Mouse (Mus musculus) adrenal gland, postnatal 25 days (tissue): ENCODE data around the gene Myo3b. TPM values are rescaled to one million over a fixed set of nuclear protein-coding genes. Genes with fewer than 3 reads are reported as not detected.
"Not testable (repeated sequence)": the region's sequence is repeated elsewhere in the genome, so short reads cannot be mapped to it uniquely, and the experiment has no call there.

Experiments used
- DNase-seq: peaks from one replicate; pipeline ENCODE4 v3.0.0; 2021; ENCODE audit warnings: mixed read lengths
- total RNA-seq: library from RNA; stranded (reverse); gene quantifications from 2 replicates; pipeline ENCODE4 v1.2.3, GENCODE M21; 2021

Myo3b gene
- total RNA-seq, 1 experiment from 2014 or later = not detected

- DNase-seq = no peak
Observed at GRCm38 (mm10) chr2:70201796-70202555, 163.1 kb downstream of the Myo3b start.

- no peak for DNase-seq
Observed at GRCm38 (mm10) chr2:70202578-70203167, 163.7 kb downstream of the Myo3b start.

GRCm38 (mm10) chr2:70208411-70208810 is 169.5 kb downstream of the Myo3b start:
- DNase-seq = no peak

GRCm38 (mm10) chr2:70209790-70210189 is 170.9 kb downstream of the Myo3b start:
- no peak for DNase-seq

DNA sequence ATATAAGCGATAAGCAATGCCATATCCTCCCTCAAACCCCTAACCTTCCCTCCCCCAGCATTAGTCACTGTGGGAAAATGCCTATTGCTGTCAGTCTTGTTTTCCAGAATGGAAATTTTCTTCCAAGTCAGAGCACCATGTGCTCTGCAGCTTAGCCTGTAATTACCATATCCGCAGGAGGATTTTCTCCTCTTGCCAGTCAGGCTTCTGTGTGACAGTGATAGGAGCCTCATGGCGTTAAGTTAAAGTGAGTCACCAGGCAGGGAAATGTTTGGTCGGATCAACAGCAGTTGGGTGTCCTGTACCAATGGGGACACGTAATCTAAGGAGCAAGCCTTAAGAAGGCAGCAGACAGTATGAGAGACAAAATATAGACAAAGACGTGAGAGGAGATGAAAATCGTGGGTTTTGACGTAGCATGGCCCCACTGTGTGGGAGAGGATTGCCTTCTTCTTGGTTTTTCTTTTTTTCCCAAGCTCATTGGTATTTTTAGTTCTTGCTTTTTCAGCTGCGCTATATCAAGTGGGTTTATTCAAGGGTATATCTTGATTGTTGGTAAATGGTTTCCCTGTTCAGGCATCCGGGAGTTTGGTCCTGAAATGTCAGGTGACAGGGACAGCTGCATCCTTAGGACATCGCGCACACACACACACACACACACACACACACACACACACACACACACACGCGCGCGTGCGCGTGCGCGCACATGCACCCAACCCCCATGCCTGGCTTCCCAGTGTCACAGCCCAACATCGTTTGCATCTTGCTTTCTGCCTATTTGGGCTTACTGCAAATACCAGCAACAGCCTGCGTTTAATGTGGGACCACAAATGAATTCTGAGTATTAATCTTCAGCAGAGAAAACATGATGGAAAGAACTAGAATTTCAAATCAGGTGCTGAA is 171.8 kb downstream of the Myo3b start:
- no peak for DNase-seq

DNA sequence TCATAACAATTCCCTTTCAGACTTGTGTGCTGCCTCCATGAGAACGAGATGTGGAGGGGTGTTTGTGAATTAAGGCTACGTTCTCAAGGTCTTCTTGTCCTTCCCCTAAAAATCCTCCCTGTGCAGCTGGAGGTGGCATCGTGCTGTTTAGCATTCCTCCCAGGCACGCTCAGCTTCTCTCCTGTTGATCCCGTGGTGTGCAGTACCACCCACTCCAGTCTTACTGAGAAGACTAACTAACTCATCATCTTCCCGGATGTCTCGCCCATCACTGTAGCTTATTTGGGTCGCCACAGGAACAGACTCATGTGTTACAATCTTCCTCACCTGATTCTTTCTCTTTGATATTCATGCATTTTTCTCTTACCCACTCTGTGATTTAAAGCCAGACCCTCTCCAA is 175.5 kb downstream of the Myo3b start:
- DNase-seq = no peak

DNA sequence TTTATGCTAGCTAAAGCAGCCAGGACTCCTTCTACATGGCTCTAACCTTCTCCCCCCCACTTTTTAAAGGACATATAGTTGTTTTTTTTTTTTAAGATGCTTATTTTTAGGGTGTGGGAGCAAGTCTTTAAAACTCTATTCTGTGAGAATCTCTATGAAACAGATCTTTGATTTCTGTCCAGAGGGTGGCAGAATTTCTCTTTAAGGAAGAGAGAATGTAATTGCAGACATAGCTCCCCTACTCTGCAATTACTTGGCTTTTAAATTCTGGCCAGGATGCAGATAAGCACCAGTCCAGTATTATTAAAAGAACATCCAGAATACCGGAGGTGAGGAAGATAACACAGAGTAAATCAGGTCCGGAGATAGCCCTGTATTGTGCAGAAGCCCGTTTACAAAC is 178.9 kb downstream of the Myo3b start:
- DNase-seq = no peak

DNA sequence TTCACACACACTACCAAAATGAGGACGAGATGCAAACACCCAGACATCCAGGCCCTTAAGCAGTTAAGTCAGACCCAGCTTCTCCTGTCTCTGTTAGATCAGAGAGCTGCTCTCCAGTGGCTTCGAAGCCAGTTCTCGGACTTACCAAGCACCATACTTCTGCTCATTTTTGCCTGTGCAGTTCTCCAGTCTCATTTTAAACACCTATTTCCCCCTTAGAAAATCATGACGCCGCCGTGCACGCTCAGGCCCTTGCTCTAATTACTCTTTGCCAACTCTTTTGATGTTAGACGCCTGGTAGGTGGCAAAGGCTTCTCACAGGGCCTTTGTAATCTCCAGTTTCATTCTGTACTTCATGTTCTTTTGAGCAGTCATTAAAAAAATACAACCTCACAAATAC is 179.5 kb downstream of the Myo3b start:
- no peak for DNase-seq

DNA sequence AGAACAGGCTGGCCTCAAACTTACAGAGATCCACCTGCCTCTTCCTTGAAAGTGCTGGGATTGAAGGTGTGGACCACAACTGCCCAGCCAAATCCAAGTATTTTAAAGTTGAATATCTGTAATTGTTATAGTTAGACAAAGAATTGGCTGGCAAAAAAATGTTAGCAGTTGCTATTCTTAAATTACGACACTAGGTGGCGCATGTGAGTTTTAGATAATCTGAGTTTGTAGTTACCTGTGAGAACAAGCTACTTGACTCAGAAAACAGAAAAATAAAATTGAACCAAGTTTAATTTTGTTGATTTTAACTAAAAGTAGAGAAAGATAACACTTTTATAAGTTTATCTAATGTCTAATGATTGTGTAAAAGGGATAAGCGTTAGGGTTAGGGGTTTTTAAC is 187.8 kb downstream of the Myo3b start:
- no peak for DNase-seq

GRCm38 (mm10) chr2:70234450-70234849 is 195.5 kb downstream of the Myo3b start:
- not testable (repeated sequence) for DNase-seq

GRCm38 (mm10) chr2:70245981-70246380 is 207.1 kb downstream of the Myo3b start:
- DNase-seq = no peak

GRCm38 (mm10) chr2:70248616-70249015 is 209.7 kb downstream of the Myo3b start:
- no peak for DNase-seq

DNA sequence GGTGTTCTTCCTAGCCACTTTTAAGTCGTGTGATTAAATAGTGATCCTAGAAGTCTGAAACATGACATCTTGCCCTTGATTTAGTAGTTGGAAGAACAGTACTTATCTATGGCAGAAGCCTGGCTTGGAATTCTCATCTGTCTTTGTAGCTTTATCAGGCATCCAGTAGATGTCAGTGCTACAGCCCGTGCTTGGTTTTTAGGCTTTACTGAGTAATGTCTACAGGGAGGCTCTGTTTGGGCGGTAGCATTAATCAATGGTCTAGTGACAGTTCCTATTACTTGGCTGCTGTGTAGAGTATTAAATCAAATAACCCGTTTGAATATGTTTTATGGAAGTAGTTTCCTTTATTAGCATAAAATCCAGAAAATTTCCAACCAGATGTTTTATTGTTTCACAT is 210.9 kb downstream of the Myo3b start:
- no peak for DNase-seq

- no peak for DNase-seq
Observed at GRCm38 (mm10) chr2:70251256-70251655, 212.3 kb downstream of the Myo3b start.

DNA sequence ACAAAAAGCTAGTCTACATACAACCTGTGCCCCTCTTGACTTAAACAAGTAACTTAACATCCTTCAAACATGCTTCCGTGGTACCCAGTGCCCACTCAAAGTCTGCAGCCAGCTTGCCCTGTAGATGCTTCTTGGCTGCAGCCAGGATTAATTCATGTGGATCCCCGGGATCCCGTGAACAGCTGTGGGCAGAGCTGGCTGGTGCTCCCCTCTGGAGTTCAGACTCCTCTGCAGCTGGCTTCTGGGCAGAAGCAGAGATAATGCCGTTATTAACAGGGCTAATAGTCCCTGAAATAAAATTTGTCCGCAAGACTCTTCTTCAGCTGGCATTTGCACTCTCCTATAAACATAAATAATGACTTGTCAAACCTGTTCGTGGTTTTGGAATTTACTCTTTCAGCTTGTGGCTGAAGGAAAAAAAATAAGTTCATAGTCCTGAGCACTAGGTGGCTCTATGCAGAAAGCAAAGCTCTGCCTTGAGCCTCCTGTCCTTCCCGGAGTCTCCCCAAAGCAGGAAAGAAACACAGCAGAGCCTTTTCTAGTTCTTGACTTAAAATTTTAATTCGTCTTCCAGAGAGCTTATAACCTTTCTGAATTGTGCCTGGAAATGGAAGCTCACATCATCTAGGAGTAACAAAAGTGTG is 220.6 kb downstream of the Myo3b start:
- DNase-seq = no peak

DNA sequence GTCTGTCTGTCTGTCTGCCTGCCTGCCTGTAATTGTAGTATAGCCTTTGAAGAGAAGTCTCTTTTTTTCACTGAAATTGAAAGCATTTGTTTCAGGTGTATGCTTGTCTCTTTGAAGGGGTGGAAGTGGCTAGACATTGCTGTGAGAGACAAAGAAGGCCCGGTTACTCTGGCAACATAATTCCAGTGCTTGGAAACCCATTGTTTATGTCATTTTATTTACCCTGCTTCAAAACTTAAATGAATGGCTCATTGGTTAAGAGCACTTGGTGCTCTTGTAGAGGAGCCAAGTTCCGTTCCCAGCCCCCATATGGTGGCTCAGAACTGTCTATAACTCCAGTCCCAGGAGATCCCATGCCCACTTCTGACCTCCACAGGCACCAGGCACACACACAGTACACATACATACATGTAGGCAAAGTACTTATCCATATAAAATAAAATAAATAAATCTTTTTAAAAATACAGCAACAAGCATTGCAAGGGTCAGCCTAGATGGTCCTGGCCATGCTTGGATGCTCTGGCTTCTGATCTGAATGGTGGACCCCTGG is 221.8 kb downstream of the Myo3b start:
- DNase-seq = no peak

DNA sequence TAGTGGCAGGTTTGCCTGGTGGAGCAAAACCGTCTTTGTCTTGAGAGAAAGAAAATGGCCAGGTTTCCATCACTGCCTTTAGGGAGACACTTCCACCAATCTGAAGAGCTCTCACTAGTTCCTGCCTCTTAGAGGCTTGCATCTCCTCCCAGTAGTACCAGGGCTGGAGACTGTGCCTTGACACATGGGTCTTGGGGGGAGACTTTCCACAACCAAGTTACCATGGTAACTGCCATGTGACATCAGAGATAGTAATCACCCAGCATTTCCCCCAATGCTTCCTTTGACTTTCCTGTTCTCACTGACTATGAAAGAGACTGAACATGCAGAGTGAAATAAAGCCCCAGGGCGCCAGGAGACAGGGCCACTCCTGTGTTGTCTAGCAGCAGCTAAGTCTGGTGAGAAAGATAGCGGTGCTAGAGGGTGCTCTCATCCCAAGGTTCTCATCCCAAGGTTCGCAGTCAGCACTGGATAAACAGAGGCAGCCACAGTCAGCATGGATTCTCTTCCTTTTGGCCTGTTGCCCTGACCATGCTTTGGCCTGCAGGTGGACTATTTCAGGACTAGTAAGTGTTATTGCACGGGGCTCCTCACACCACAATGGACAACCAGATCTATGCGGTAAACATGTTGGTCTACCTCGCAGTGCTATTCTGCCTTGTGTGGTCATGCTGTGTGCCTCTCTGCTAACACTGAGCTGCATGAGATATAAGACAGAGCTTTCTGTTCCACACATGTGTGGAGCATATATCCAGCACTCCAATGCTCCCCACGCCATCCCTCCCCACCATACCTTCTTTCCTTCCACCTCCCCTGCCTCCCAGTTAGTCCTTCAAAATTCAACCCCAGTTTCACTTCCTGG is 223.0 kb downstream of the Myo3b start:
- DNase-seq = no peak

GRCm38 (mm10) chr2:70262565-70263082 is 223.7 kb downstream of the Myo3b start:
- no peak for DNase-seq

DNA sequence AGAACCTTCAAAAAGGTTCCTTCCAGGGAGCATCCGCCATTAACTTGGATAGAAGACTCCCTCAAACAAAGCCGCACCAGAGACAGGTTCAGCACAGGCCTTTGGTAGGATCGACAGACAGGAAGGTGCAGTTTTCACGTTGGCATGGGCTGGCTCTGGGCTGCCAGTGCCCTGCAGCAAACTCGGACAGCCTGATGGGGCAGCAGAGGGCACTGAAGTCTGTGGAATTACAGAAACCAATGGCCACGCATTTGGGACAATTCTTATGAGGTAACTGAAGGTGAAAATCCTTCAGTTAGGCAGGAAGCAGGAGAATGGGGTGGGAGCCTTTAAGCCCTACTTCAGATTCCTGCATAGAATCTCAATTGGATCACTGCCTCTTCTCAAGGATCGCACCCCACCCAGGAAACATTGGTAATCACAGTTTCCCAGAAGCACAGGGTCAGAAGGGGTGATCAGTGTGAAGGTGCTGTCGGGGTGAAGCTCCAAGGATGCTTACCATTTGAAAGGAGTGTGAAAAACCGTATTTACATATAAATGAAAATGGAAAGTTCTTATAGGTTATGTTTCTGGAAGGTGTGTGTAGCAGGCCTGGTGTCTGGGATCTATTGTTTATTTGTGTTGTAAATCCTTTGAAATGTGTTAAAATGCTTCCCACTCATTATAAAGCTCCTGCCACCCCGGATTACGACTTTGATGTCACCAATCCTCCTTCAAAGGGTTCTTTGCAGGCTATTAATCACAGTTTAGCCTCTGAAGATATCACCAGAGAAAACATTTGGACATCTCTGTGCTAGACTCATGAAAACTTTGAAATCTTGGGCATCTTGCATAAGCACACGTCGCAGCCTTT is 239.7 kb downstream of the Myo3b start:
- DNase-seq = peak; percentile 56

DNA sequence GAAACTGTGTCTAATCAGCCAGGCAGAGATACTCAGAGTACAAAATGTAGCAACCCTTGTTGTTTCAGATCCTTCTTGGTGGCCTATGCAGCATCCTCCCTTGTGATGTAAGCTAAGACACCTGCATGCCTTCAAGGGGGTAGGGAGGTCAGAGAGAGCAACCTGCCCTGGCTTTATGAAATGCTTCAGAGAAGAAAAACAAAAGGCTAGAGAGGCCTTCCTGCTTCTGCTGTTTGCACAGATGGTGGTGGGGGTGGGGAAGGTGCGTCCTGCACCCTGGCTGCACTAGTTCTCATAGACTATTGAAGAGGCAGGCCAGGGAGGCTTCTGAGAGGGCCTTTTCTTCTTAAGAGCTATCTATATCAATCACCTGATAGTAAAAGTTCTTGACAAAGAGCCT is 245.2 kb downstream of the Myo3b start:
- DNase-seq = no peak
